In genomic region chr11:88954803-88955202, GRCm38 (mm10) we compare ENCODE assay signal across 8 mouse cellular contexts. TPM values are rescaled to one million over a fixed set of nuclear protein-coding genes. Genes with fewer than 3 reads are reported as not detected.
DNase-seq lines count a peak whose midpoint lies in the region; ATAC-seq and TF ChIP-seq lines count a peak whose summit lies in the region.

No protein-coding gene starts in this region.

- peaks cover 27% of the 10 kb centered on the region for H3K36me3 ChIP-seq in hindbrain, embryonic 10.5 days
- peaks cover 9% of the 10 kb centered on the region; the same call in 1 of the 2 replicates for H3K36me3 ChIP-seq in limb, embryonic 15.5 days
- H3K36me3 ChIP-seq in myocyte (ENCODE audit: control insufficient read depth, insufficient read depth): peaks cover 6% of the 10 kb centered on the region

- DNase-seq in 3134 (ENCODE audit: extremely low read depth, insufficient read length, low spot score): peak; percentile 54
- peak; percentile 66 for DNase-seq in CD4-positive helper T cell, adult 2 months (ENCODE audit: low read depth, low spot score)
- peak; percentile 79 for DNase-seq in embryo, embryonic 10.5 days (ENCODE audit: low spot score)
- peak; percentile 38 for DNase-seq in hindbrain, embryonic 10.5 days (ENCODE audit: low spot score)
- DNase-seq in ovary, adult 18-20 months (ENCODE audit: low spot score): no peak
- DNase-seq in thymus, postnatal 14 days: no peak

- H3K9me3 ChIP-seq in hindbrain, embryonic 10.5 days: no peaks in the 10 kb centered on the region
- H3K9me3 ChIP-seq in limb, embryonic 15.5 days: no peaks in the 10 kb centered on the region

- H3K79me2 ChIP-seq in myocyte (ENCODE audit: control insufficient read depth, insufficient read depth): peaks cover 38% of the 10 kb centered on the region

- TF ChIP-seq POLR2A in myocyte (IDR thresholded peaks at IDR 0.05; ENCODE audit: insufficient read length, low read depth): no peak

- H3ac ChIP-seq in myocyte (ENCODE audit: control insufficient read depth, insufficient read length): no peak overlapping the region

- peak overlapping the region; percentile 89 for H3K27ac ChIP-seq in hindbrain, embryonic 10.5 days
- H3K27ac ChIP-seq in limb, embryonic 15.5 days: peak overlapping the region; percentile 76

- WGBS in hindbrain, embryonic 10.5 days: 0% methylated on average over 4 of the region's 4 CpGs
- WGBS in limb, embryonic 15.5 days: 2% methylated on average over 4 of the region's 4 CpGs

- no peak for ATAC-seq in limb, embryonic 15.5 days (ENCODE audit: insufficient number of reproducible peaks, low FRiP score, low TSS enrichment, low read depth)

- H3K27me3 ChIP-seq in hindbrain, embryonic 10.5 days (ENCODE audit: insufficient read depth, poor library complexity, severe bottlenecking): no peaks in the 10 kb centered on the region
- H3K27me3 ChIP-seq in limb, embryonic 15.5 days: no peaks in the 10 kb centered on the region
- no peaks in the 10 kb centered on the region for H3K27me3 ChIP-seq in myocyte (ENCODE audit: control insufficient read depth, insufficient read depth, insufficient read length)

- H3K4me1 ChIP-seq in hindbrain, embryonic 10.5 days (replicated peaks): peaks cover 19% of the 10 kb centered on the region
- H3K4me1 ChIP-seq in limb, embryonic 15.5 days: peaks cover 2% of the 10 kb centered on the region; the same call in 1 of the 2 replicates

- peak overlapping the region; percentile 61 for H3K4me3 ChIP-seq in hindbrain, embryonic 10.5 days
- peak overlapping the region; percentile 53 for H3K4me3 ChIP-seq in limb, embryonic 15.5 days
- H3K4me3 ChIP-seq in myocyte: peak overlapping the region; percentile 78

- H3K9ac ChIP-seq in limb, embryonic 15.5 days: peak overlapping the region; percentile 21; the same call in 1 of the 2 replicates

- H3K4me2 ChIP-seq in limb, embryonic 15.5 days: peak overlapping the region; percentile 49
- H3K4me2 ChIP-seq in myocyte (ENCODE audit: low read depth): peak overlapping the region; percentile 73

TF ChIP-seq in myocyte, 11 proteins besides CTCF, POLR2A, EP300 and RAD21:
- TF ChIP-seq MYOD1 (IDR thresholded peaks at IDR 0.05; ENCODE audit: control insufficient read depth in 1 of 3, insufficient read length in 2 of 3, low read depth in 2 of 3): no peak
- no peak for TF ChIP-seq TCF12 (IDR thresholded peaks at IDR 0.05; ENCODE audit: insufficient read depth, poor library complexity, severe bottlenecking)
- TF ChIP-seq MYOG (IDR thresholded peaks at IDR 0.05; ENCODE audit: control insufficient read depth in 1 of 3, insufficient read depth in 1 of 3, insufficient read length in 2 of 3, low read depth in 2 of 3): no peak
- TF ChIP-seq TCF3 (IDR thresholded peaks at IDR 0.05; ENCODE audit: insufficient read length, low read depth): no peak
- no peak for TF ChIP-seq SRF (IDR thresholded peaks at IDR 0.05; ENCODE audit: control insufficient read depth, insufficient read length, low read depth)
- no peak for TF ChIP-seq REST (IDR thresholded peaks at IDR 0.05; ENCODE audit: insufficient read depth, insufficient read length)
- no peak for TF ChIP-seq POLR2AphosphoS2 (IDR thresholded peaks at IDR 0.05; ENCODE audit: insufficient read length, low read depth)
- TF ChIP-seq MAX (IDR thresholded peaks at IDR 0.05; ENCODE audit: low read depth): no peak
- TF ChIP-seq E2F4 (IDR thresholded peaks at IDR 0.05; ENCODE audit: insufficient read depth): no peak
- no peak for TF ChIP-seq CEBPB (IDR thresholded peaks at IDR 0.05; ENCODE audit: insufficient read depth, poor library complexity, severe bottlenecking)
- no peak for TF ChIP-seq USF1 (IDR thresholded peaks at IDR 0.05; ENCODE audit: low read depth)

RNA-seq across cellular contexts. Expression of gene Scpep1, which starts 0.5 kb away (rescaled TPM):
- 57.4 and 75.7 TPM in 2 replicates for polyA plus RNA-seq in hindbrain, embryonic 10.5 days (2016; fragmentation: Nextera tagmentation; extraction: Ambion mirVana)
- 116 and 125 TPM in 2 replicates for polyA plus RNA-seq in limb, embryonic 15.5 days (2015; fragmentation: Nextera tagmentation; extraction: Ambion mirVana)
- 172 TPM for polyA plus RNA-seq in myocyte (2012; fragmentation: generic; extraction: Trizol)

RNA-seq across cellular contexts. Expression of gene Elobl, which starts 11.9 kb away (rescaled TPM):
- not detected in 2 replicates for polyA plus RNA-seq in hindbrain, embryonic 10.5 days (2016; fragmentation: Nextera tagmentation; extraction: Ambion mirVana)
- not detected in 2 replicates for polyA plus RNA-seq in limb, embryonic 15.5 days (2015; fragmentation: Nextera tagmentation; extraction: Ambion mirVana)
- polyA plus RNA-seq in myocyte (2012; fragmentation: generic; extraction: Trizol): 0.19 TPM

RNA-seq across cellular contexts. Expression of gene Coil, which starts 15.2 kb away (rescaled TPM):
- 25.7 and 25.9 TPM in 2 replicates for polyA plus RNA-seq in hindbrain, embryonic 10.5 days (2016; fragmentation: Nextera tagmentation; extraction: Ambion mirVana)
- polyA plus RNA-seq in limb, embryonic 15.5 days (2015; fragmentation: Nextera tagmentation; extraction: Ambion mirVana): 15.6 TPM in 2 replicates
- polyA plus RNA-seq in myocyte (2012; fragmentation: generic; extraction: Trizol): 3.1 TPM

RNA-seq across cellular contexts. Expression of gene Trim25, which starts 44.4 kb away (rescaled TPM):
- 3.0 and 3.5 TPM in 2 replicates for polyA plus RNA-seq in hindbrain, embryonic 10.5 days (2016; fragmentation: Nextera tagmentation; extraction: Ambion mirVana)
- polyA plus RNA-seq in limb, embryonic 15.5 days (2015; fragmentation: Nextera tagmentation; extraction: Ambion mirVana): 12.0 and 12.6 TPM in 2 replicates
- polyA plus RNA-seq in myocyte (2012; fragmentation: generic; extraction: Trizol): 6.5 TPM

Comparison
In these comparisons a context has a peak if more than half of its experiments do, and no peak if none do; other contexts are left out.
1. DNase-seq: peak in 3134 (single experiment), CD4-positive helper T cell, adult 2 months (single experiment), embryo, embryonic 10.5 days (single experiment) and hindbrain, embryonic 10.5 days (single experiment); none in ovary, adult 18-20 months (single experiment) and thymus, postnatal 14 days (single experiment).
2. Peak in every context shown above with its lines, with median percentiles within 50 percentile points of each other: H3K4me3 ChIP-seq.